Mouse (Mus musculus): ENCODE measurements around the gene Otor.

DNA sequence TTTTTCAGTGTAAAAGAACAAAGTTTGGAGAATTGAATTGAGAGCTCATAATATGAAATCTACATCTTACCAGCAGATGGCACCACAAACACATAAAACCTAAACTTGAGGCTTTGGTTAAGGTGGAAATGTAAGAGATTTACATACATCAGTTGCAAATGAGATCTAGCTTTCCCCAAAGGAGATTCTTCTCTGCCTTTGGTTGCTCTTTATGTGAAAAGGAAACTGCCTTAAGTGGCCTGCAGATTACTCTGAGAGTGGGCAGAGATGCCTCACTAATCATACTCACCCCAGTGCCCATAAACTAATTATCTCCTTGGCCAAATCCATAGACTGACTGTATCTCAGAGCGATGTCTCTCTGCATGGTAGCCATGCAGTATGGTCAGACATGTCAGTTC lies 35.6 kb downstream of the Otor start:
- TF ChIP-seq POLR2A (IDR thresholded peaks at IDR 0.05; ENCODE audit: insufficient read length, low read depth): no peak
- no peak for TF ChIP-seq POLR2AphosphoS2 (IDR thresholded peaks at IDR 0.05; ENCODE audit: insufficient read length, low read depth)
- no peak for TF ChIP-seq REST (IDR thresholded peaks at IDR 0.05; ENCODE audit: insufficient read depth, insufficient read length)
- no peak for TF ChIP-seq MYOG (IDR thresholded peaks at IDR 0.05; ENCODE audit: control insufficient read depth in 1 of 3, insufficient read depth in 1 of 3, insufficient read length in 2 of 3, low read depth in 2 of 3)
- no peak for TF ChIP-seq E2F4 (IDR thresholded peaks at IDR 0.05; ENCODE audit: insufficient read depth)
- no peak for TF ChIP-seq MAX (IDR thresholded peaks at IDR 0.05; ENCODE audit: low read depth)
- no peak for TF ChIP-seq TCF12 (IDR thresholded peaks at IDR 0.05; ENCODE audit: insufficient read depth, poor library complexity, severe bottlenecking)

Measured in myocyte (in vitro differentiated cells).